Mouse (Mus musculus) liver, embryonic 14.5 days (tissue): ENCODE measurements at regions not wholly inside any gene's neighbourhood (a gene's known extent, or its start where the extent isn't known, plus 50 kb on each side); places are given as distances from the start of the nearest gene placed in this dataset.

Experiments used
- ATAC-seq: fragments of 200-750 bp; cut with Nextera tagmentation; 2 replicates; pipeline ENCODE4 v1.8.0; 2017; ENCODE audit warnings: moderate number of reproducible peaks, mild to moderate bottlenecking, moderate library complexity; ENCODE audit not compliant: insufficient read depth
- DNase-seq, 3 experiments: peaks; one replicate each; pipeline ENCODE4 v3.0.0-alpha.2; 2012 to 2013; ENCODE audit warnings: low read depth in 3 of 3, low spot score in 3 of 3
- H3K27ac ChIP-seq: fragments of 300-500 bp; sonication (generic); 2 replicates; pipeline ENCODE4 v1.5.1; 2014; ENCODE audit warnings: moderate library complexity, mild to moderate bottlenecking, control low read depth, inconsistent platforms
- H3K27me3 ChIP-seq: fragments of 300-500 bp; sonication (generic); 2 replicates; pipeline ENCODE4 v1.6.1; 2014; ENCODE audit warnings: mild to moderate bottlenecking, low read length, moderate library complexity; ENCODE audit not compliant: control insufficient read depth, insufficient read depth
- H3K36me3 ChIP-seq: fragments of 300-500 bp; sonication (generic); replicated peaks from 2 replicates; pipeline ENCODE4 v1.6.1; 2014; ENCODE audit warnings: low read depth; ENCODE audit not compliant: control insufficient read depth, insufficient read depth
- H3K4me1 ChIP-seq, 2 experiments: fragments of 200-500 bp in 1 of 2; fragments of 300-500 bp in 1 of 2; sonication (generic) in 1 of 2; replicated peaks; 2 replicates each; pipeline ENCODE4 v1.6.1; 2012 to 2014; ENCODE audit warnings: antibody characterized with exemption in 1 of 2, inconsistent platforms in 1 of 2, low read length in 1 of 2; ENCODE audit not compliant: control insufficient read depth in 2 of 2, insufficient read depth in 2 of 2
- H3K4me2 ChIP-seq: fragments of 300-500 bp; sonication (generic); 2 replicates; pipeline ENCODE4 v1.6.1; 2014; ENCODE audit warnings: low read depth, mild to moderate bottlenecking, control low read depth, moderate library complexity
- H3K4me3 ChIP-seq, 2 experiments: fragments of 200-500 bp in 1 of 2; fragments of 300-500 bp in 1 of 2; sonication (generic) in 1 of 2; 2 replicates each; pipeline ENCODE4 v1.5.1; 2012 to 2014; ENCODE audit warnings: low read depth in 2 of 2, low read length in 2 of 2, mild to moderate bottlenecking in 2 of 2, control low read depth in 1 of 2, inconsistent platforms in 1 of 2, moderate library complexity in 1 of 2; ENCODE audit not compliant: insufficient read depth in 1 of 2
- H3K9ac ChIP-seq: fragments of 300-500 bp; sonication (generic); replicated peaks from 2 replicates; pipeline ENCODE4 v1.6.1; 2014; ENCODE audit warnings: mild to moderate bottlenecking, control low read depth, moderate library complexity
- H3K9me3 ChIP-seq: fragments of 300-500 bp; sonication (generic); 2 replicates; pipeline ENCODE4 v1.6.1; 2016; ENCODE audit warnings: low read length, mixed read lengths; ENCODE audit not compliant: control insufficient read depth
- CTCF ChIP-seq: IDR thresholded peaks from 2 replicates; pipeline ENCODE4 v1.5.1; 2016; ENCODE audit warnings: antibody characterized with exemption, low read depth, control low read depth
- EP300 ChIP-seq: IDR thresholded peaks from 2 replicates; pipeline ENCODE4 v1.6.1; 2016; ENCODE audit warnings: antibody characterized with exemption, low read depth
- WGBS: fragments of 180-500 bp; shearing (Covaris S2); extraction: QIAGEN DNeasy Blood & Tissue Kit; methylation state at CpG from one replicate; pipeline ENCODE4 v1.1.7; 2014; ENCODE audit not compliant: insufficient replicate concordance; 5-methylcytosine and 5-hydroxymethylcytosine counted together

- no peaks in the 10 kb centered on the region for H3K36me3 ChIP-seq
- no peaks in the 10 kb centered on the region for H3K9me3 ChIP-seq
- peaks cover 0 to 6% of the 10 kb centered on the region in 2 experiments; a peak in 1 of 4 replicates for H3K4me1 ChIP-seq
- 60% methylated on average over 4 of the region's 4 CpGs for WGBS
- H3K4me3 ChIP-seq, result no peak overlapping the region
- no peak overlapping the region for H3K27ac ChIP-seq
- H3K27me3 ChIP-seq, result no peaks in the 10 kb centered on the region; the same call in 1 of the 2 replicates
- TF ChIP-seq CTCF, result no peak
- TF ChIP-seq EP300, result no peak
- H3K4me2 ChIP-seq, result no peak overlapping the region
- DNase-seq, result no peak
- ATAC-seq, result no peak
- H3K9ac ChIP-seq, result no peak overlapping the region
These were observed 55.1 kb upstream of the Gpc1 start for GRCm38 (mm10) chr1:92776353-92776752.

GRCm38 (mm10) chr1:92775908-92776307 is 55.5 kb upstream of the Gpc1 start:
- no peak for TF ChIP-seq EP300
- no peak for TF ChIP-seq CTCF
- 53% methylated on average over 3 of the region's 3 CpGs for WGBS
- Histone ChIP-seq H3K9ac (no peak overlapping the region), H3K27ac (no peak overlapping the region), H3K4me1 (peaks cover 0 to 6% of the 10 kb centered on the region in 2 experiments; a peak in 1 of 4 replicates), H3K4me3 (no peak overlapping the region), H3K9me3 (no peaks in the 10 kb centered on the region), H3K36me3 (no peaks in the 10 kb centered on the region), H3K27me3 (no peaks in the 10 kb centered on the region; the same call in 1 of the 2 replicates), H3K4me2 (no peak overlapping the region)
- no peak for DNase-seq
- no peak for ATAC-seq

- Histone ChIP-seq H3K4me3 (no peak overlapping the region), H3K27me3 (no peaks in the 10 kb centered on the region; the same call in 1 of the 2 replicates), H3K4me2 (peak overlapping the region; percentile 39), H3K36me3 (no peaks in the 10 kb centered on the region), H3K4me1 (peaks cover 0 to 6% of the 10 kb centered on the region in 2 experiments; a peak in 1 of 4 replicates), H3K9me3 (no peaks in the 10 kb centered on the region), H3K9ac (no peak overlapping the region; the same call in 1 of the 2 replicates), H3K27ac (no peak overlapping the region)
- TF ChIP-seq CTCF (no peak), EP300 (no peak)
- WGBS, result 12% methylated on average over 16 of the region's 16 CpGs
- DNase-seq (no peak), ATAC-seq (no peak)
These were observed 56.4 kb upstream of the Gpc1 start for GRCm38 (mm10) chr1:92774743-92775692.

- Histone ChIP-seq H3K27me3 (no peaks in the 10 kb centered on the region; the same call in 1 of the 2 replicates), H3K36me3 (no peaks in the 10 kb centered on the region), H3K9ac (no peak overlapping the region), H3K4me2 (no peak overlapping the region), H3K4me3 (no peak overlapping the region), H3K9me3 (no peaks in the 10 kb centered on the region), H3K4me1 (peaks cover 0 to 6% of the 10 kb centered on the region in 2 experiments; a peak in 1 of 4 replicates), H3K27ac (no peak overlapping the region)
- 33% methylated on average over 3 of the region's 3 CpGs for WGBS
- TF ChIP-seq CTCF, result no peak
- TF ChIP-seq EP300, result no peak
- ATAC-seq (no peak), DNase-seq (no peak)
These were observed 57.4 kb upstream of the Gpc1 start for GRCm38 (mm10) chr1:92774006-92774405.

GRCm38 (mm10) chr1:92772784-92773113 is 58.7 kb upstream of the Gpc1 start:
- Histone ChIP-seq H3K4me2 (no peak overlapping the region), H3K27ac (no peak overlapping the region), H3K27me3 (no peaks in the 10 kb centered on the region; the same call in 1 of the 2 replicates), H3K36me3 (no peaks in the 10 kb centered on the region), H3K4me1 (peaks cover 0 to 6% of the 10 kb centered on the region in 2 experiments; a peak in 1 of 4 replicates), H3K9ac (no peak overlapping the region), H3K9me3 (no peaks in the 10 kb centered on the region), H3K4me3 (no peak overlapping the region)
- no peak for DNase-seq
- TF ChIP-seq EP300 (no peak), CTCF (no peak)
- ATAC-seq, result no peak
- 62% methylated on average over 10 of the region's 10 CpGs for WGBS
